Mouse (Mus musculus): ENCODE measurements around the gene Olfr270.

Gene Olfr270

DNA sequence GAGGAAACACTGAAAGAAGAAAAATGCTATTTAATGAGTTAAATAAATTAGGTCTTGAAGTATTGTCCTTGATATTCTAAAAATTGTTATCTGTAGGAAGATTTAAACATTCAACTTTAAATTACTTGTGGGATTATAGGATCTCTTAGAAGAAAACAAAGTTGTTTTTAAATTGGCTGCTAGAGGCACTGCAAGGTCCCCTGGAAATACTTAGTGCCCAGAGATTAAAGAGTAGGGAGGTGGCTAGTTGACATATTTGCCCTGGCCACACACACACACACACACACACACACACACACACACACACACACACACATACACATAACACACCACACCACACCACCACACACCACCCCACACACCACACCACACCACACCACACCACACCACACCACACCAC is at the start of gene Olfr270:
TSS of gene Olfr270 (plus strand) at position 301 of the 400 bp plus-strand sequence.
- no peak for DNase-seq (ENCODE audit: low read depth, low spot score)

DNA sequence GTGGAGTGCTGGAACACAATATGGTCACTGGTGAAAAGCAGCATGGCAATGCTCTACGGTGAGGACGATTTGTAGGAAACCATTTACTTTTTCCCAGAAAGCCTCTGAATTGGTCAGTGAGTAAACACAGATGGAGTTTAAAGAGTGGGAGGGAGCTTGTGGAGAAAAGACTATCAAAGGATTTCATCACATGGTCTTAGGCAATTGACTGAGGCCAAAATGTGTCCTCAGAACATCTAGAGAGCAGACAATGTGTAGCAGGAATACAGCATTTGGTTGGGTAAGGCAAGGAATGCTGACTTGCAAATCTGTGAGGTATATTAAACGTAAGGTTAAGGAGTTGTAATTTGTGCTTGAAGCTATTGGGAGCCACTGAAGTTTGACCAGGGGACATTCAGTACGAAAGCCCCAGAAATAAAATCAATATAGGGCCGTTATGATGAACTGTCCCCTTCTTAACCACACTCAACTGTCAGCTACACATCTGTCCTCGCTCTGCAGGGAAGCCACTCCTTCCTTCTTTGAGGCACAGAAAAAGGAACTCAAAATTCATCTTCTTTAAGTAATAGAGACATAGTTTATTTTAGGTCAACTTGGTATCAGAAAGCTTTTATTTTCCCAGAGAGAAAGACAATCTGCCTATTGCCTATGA is 47.6 kb upstream of the Olfr270 start:
- DNase-seq (ENCODE audit: low read depth, low spot score), result no peak

DNA sequence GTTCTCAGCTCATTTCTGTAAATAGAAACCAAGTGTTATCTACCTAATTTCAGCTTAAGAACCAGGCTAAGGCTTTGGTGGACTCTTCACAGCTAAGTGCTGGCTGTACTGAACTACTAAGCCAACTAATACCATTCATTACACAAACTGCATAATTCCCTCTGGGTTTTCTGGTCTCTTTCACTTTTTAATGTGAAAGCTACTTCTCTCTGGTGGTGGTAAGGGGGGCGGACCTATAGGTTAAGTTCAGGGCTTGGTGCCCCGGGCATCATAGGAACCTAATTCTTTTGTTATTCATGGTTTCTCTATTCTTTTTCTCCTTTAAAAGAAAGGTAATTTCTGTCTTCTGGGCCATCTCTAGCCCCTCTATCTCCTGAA is 47.0 kb upstream of the Olfr270 start:
- no peak for DNase-seq (ENCODE audit: low read depth, low spot score)

DNA sequence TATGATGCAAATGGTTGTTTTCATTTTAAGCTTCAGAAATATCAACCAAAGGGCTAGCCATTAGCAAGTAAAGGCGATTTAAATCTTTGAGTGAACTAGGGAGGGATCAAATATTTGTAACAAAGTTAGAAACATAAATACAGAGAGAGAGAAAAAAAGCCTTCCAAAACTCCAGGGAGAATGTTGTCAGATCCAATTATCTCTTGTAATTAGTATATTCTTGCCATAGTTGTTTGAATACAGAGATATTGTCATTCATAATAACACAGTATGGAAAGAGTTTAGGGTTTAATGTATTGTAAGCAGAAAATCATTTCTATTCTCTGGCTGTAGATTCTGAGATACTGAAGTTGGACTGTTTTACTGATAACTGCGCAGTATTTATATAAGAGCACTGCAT is 45.3 kb upstream of the Olfr270 start, which contains the start of gene Olfr272:
TSS of gene Olfr272 (minus strand) at position 101 of the 400 bp plus-strand sequence.
- DNase-seq (ENCODE audit: low read depth, low spot score), result no peak

DNA sequence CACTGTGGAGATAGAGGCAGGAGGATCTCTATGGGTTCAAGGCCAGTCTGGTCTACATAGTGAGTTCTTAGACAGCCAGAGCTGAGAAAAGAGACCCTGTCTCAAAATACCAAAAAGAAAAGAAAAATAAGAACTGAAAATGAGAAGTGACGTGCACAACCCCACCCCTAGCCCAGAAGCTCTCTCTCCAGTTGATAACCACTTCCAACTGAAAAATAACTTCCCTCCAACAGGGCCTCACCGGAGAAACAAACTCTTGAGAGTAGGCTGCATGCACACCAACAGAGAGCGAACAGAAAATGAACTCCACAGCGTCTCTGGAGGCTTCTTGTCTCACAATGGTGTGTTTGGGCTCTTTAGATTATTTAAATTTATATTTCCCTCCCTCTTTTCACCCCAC is 33.9 kb upstream of the Olfr270 start:
- DNase-seq (ENCODE audit: low read depth, low spot score), result no peak

DNA sequence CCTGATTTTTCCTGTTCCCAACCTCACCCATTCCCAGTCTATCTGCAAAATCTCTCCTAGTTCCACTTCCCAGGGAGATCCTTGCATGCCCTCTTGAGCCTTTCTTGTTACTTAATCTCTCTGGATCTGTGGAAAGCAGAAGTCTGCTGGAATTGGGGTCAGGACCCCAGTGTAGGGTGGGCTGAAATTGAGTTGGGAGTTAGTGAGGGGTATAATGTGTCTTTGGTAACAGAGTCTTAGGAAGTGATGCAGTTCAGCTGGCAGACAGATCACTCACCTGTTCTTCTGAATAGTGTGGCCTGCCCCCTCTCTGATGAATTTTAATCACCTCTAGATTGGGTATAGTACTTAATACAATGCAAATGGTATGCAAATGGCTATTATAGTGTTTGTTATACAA is 17.7 kb upstream of the Olfr270 start:
- no peak for DNase-seq (ENCODE audit: low read depth, low spot score)

DNA sequence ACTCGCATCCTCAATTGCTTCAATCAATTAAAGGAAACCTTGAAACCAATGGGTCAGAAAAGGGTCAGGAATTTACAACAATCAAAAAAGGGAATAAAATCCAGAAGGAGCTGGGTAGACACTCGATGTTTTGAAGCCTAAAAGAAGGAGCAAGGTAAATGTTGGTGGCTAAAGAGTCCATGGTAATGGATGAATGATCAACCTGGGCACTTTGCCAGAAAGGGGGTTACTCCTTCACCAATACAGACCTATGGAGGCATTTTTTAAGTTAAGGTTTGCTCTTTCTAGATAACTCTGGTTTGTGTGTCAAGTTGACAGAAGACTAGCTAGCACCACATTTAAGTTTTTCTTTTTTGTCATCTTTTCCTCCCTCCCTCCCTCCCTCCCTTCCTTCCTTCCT is 15.3 kb upstream of the Olfr270 start:
- DNase-seq (ENCODE audit: low read depth, low spot score), result no peak

DNA sequence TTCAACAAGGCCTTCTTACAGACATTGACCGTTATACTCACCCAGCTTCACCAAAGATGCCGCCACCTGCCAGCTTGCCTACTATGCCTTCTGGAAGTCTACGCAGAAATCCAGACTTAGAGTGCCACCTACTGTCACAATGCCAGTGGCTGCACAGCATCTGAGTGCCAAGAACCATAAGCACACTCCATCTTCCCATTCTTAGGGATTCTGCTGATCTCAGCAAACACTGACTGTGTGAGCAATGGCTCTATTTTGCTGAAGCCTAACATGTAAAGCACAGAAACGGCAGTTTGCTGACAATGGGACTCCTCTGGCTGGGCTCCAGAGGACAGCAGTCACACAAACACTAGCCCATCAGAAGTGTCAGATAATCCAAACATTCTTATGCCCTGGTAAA is 5.7 kb upstream of the Olfr270 start:
- peak; percentile 59 for DNase-seq (ENCODE audit: low read depth, low spot score)

DNA sequence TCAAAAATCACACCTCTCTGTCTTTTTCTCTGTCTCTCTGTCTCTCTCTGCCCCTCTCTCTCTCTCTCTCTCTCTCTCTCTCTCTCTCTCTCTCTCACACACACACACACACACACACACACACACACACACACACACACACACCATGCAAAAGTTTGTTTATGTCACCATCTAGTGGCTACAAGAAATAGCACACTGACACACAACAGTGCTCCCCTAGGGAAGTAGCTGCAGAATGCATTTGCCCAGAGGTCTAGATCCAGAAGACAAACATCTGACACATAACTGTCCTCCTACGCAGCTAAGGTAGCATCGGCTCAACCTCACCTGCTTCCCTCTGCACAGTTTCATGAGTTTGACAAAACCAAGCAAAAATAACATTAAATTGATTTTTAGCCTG is 20.9 kb downstream of the Olfr270 start:
- peak; percentile 59 for DNase-seq (ENCODE audit: low read depth, low spot score)

DNA sequence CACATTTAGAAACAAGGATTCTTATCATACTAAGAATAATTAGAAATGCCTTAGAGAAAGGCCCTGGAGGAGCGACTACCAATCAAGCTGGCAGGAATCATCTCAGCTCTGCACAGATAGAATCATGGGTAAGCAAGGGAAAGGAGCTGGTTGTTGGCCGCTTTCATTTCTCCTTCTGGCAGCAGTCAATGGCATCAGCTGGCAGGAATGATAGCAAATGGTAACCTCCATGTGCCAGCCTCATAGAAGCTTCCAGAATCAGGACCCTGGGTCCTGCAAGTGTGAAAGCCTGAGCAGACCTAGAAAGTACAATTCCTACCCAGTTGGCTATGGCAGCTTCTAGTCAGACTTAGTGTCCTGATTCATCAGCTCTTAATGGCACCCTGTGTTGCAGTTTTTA is 21.9 kb downstream of the Olfr270 start:
- no peak for DNase-seq (ENCODE audit: low read depth, low spot score)

DNA sequence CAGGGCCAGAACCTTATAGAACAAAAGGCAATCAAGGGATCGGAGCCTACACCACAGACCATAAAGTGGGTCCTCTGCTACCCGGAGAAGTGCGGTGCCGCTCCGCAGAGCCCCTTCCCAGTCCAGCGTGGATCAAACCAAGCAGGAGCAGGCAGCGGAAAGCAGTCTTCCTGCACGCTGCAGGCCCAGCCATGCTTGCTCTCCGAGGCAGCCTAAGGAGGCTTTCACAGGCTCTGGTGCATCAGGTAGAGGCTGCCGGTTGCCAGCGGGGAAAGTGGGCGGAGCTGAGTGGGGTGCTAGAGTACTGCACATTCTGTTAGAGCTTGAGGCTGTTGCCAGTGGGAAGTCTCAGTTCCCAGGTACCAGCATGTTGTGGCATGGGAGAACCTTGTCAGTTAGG is 24.9 kb downstream of the Olfr270 start, which contains the start of gene Nipsnap3a:
TSS of gene Nipsnap3a (plus strand) at position 25 of the 400 bp plus-strand sequence.
- peak; percentile 55 for DNase-seq (ENCODE audit: low read depth, low spot score)

DNA sequence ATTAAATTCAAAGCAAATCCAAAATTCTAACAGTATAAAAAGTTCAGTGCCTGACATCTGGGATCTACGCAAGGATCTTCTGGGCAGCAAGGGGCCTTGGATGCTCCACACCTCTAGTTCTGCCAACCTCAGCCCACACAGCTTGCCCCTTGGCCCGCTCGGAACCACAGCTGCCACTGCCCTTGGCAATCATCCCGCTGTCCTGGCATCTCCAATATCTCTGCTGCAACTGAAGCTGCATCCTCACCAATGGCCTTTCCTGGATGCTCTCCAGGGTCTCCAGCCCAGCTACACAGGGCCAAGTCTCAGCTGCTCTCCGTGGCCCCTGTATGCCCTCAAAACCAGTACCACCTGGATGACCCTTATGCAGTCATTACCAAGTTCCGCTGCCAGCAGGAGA is 35.1 kb downstream of the Olfr270 start:
- DNase-seq (ENCODE audit: low read depth, low spot score), result no peak

DNA sequence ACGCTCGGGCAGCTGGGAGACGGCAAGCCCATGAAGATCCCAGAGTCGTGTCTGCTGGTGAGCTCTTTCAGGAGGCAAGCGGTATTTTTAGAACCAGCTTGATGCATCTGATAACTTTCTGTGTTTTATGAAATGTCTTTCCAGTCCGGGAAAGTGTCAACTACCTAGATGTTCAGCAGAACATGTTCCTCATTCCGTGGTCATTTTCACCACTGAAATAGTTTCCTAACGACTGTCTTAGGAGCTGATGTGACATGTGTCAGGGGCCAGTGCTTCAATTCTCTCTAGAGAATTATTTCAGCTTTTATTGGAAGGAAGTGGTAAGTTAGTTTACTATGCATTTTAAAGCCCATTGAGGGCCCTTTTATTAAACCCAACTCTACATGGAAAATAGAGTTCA is 35.8 kb downstream of the Olfr270 start:
- no peak for DNase-seq (ENCODE audit: low read depth, low spot score)

DNA sequence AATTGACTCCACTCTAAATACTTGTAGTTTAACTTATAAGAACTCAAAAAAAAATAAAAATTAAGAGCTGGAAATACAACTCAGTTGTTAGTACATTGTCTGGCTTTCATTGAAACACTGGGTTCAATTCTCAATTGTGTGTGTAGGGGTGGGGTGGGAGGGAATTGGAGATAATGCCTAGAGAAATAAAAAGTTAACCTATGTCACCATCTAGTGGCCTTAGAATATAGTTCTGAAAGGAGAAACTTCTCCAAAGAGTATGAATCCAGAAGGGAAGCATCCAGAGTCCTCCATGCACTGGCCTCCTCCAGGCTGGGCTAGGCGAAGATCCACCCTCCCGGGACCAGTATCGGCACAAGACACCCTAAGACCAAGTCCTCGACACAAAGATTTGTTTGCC is 44.8 kb downstream of the Olfr270 start:
- DNase-seq (ENCODE audit: low read depth, low spot score), result no peak

DNA sequence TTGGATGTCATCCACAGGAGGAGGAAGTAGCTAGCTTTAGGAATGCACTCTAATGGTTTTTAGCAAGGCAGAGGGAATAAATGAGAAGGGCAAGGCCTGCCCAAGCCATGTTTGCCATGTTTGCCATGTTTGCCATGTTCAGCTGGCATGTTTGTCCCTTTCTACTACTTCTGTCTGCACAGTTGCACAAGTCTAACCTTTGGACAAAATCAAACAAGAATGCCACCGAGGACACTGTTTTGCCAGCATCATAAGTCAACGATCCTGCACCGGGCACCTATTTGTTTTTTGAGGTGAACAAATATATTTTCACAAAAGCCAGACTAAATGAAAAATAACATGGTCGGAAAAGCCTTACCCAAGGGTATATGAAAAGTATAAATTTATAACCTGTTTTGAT is 45.5 kb downstream of the Olfr270 start:
- no peak for DNase-seq (ENCODE audit: low read depth, low spot score)

DNA sequence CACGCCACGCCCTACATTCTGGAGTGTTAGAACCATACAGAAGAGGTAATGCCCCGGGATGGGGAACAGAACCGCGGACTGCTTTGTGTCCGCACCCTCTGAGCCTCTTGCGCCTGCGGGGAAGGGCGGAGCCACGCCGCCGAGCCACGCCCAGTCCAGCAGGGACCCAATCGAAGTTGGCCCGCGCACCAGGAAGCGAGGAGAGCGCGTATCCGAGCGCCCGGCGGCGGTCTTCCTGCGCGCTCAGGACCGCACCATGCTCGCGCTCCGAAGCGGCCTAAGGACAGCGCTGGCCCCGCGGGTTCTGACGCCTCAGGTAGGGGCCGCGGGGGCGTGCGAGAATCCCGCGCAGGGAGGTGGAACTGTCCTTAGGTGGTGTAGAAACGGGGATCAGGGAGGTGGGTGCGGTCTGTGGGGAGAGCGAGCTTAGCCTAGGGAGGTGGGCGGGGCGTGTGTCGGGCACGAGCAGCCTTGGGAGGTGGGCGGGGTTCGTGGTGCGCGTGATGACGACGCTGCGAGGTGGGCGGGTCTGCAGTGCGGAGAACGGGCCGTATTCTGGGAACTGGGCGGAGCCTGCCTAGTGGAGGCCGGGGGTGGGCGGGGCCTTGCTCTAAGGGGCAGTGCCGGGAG is 47.5 kb downstream of the Olfr270 start, which contains the start of gene Nipsnap3b:
TSS of gene Nipsnap3b (plus strand) at position 149 of the 630 bp plus-strand sequence.
- DNase-seq (ENCODE audit: low read depth, low spot score), result peak; percentile 98

DNA sequence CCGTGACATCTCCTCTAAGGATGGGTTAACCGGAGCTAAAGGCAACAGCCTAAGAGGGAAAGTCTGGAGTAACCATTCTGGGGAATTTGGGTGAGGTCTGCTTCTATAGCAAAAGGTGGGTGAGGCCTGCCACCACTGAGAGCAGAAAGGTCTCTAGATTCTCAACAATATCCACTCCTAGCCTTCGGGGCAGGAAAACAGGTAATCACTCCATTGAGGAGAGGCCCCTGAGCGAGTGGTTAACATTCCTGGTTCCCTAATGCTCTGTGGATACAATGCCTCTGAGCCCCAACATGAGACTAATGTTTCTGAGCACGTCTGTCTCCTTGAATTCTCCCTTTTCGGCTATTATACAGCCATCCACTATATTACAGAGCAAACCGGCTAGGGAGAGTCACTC is 50.1 kb downstream of the Olfr270 start:
- no peak for DNase-seq (ENCODE audit: low read depth, low spot score)

DNA sequence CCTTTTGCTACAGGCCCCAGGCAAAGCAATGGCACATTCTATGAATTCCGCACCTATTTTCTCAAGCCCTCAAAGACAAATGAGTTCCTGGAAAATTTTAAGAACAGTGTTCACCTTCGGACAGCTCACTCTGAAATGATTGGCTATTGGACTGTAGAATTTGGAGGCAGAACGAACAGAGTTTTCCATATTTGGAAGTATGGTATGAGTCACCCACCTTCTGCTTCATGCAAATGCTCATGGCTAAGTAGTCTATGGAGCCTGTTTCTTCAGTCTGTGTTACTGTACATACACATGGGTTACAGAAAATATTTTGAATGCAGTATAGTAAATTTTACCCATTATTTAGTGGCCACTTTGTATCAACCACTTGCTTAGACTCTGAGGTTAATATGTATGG is 50.7 kb downstream of the Olfr270 start:
- no peak for DNase-seq (ENCODE audit: low read depth, low spot score)

DNA sequence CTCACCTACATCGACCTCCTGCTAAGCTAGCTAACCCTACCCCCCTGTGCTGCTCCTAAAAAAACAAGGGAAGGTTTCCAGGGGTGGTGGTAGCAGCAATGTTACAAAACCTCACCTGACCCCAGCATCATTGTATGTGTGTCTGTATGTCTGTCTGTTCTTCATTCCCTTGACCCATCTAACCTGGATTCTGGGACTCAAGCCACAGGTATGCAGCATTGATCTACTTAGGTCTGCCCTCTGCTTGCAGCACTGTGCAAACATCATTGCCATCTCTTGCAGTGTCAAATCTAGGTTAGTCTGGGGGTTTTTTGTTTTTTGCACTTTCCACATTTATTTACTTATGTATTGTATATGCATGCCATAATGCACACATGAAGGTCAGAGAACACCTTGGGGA is 54.0 kb downstream of the Olfr270 start:
- no peak for DNase-seq (ENCODE audit: low read depth, low spot score)

All from ES-CJ7 (cell line).